Mouse (Mus musculus): ENCODE measurements at regions not wholly inside any gene's neighbourhood (a gene's known extent, or its start where the extent isn't known, plus 50 kb on each side); places are given as distances from the start of the nearest gene placed in this dataset.

DNA sequence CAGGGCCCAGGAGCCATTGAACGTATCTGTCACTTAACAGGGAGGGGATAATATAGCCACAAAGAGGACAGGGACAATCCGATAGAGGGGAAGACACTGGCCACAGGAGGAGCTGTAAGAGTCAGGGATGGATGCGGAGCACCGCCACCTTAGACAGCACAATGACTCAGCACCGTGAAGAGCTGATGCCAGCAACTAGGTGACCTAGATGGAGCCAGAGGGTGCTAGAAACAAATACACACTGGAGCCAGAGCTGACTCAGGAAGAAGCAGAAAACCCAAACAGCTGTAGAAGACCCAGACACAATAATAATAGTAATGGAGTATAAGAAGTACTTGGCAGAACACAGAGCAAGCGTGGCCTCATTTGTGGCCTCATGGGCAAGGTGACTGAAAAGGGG, 200.6 kb upstream of the Sfswap start:
- TF ChIP-seq CTCF (IDR thresholded peaks at IDR 0.05; ENCODE audit: low read depth) (no peak), EP300 (IDR thresholded peaks at IDR 0.05; ENCODE audit: low read depth) (no peak)

All from liver, embryonic 14.5 days (tissue).